Mouse (Mus musculus) kidney, postnatal 0 days (tissue): ENCODE results near the gene Alad. TPM values are rescaled to one million over a fixed set of nuclear protein-coding genes. Genes with fewer than 3 reads are reported as not detected.
A peak's percentile ranks its signal among the peaks of the same experiment; 100 is the strongest.

Experiments used
- ATAC-seq: fragments of 200-750 bp; cut with Nextera tagmentation; replicated peaks from 2 replicates; pipeline ENCODE4 v1.8.0; 2017; ENCODE audit warnings: low read depth, moderate number of reproducible peaks, moderate TSS enrichment, moderate library complexity; ENCODE audit not compliant: low FRiP score
- DNase-seq: peaks from one replicate; pipeline ENCODE4 v3.0.0-alpha.2; 2016; ENCODE audit warnings: low spot score
- H3K27ac ChIP-seq: fragments of 300-500 bp; sonication (generic); 2 replicates; pipeline ENCODE4 v1.5.1; 2014; ENCODE audit warnings: mild to moderate bottlenecking
- H3K27me3 ChIP-seq: fragments of 300-500 bp; sonication (generic); 2 replicates; pipeline ENCODE4 v1.6.1; 2014; ENCODE audit warnings: low read length, mixed read lengths; ENCODE audit not compliant: insufficient read depth
- H3K36me3 ChIP-seq: fragments of 300-500 bp; sonication (generic); 2 replicates; pipeline ENCODE4 v1.6.1; 2014; ENCODE audit warnings: low read length, mixed read lengths; ENCODE audit not compliant: insufficient read depth
- H3K4me1 ChIP-seq: fragments of 300-500 bp; sonication (generic); replicated peaks from 2 replicates; pipeline ENCODE4 v1.6.1; 2014; ENCODE audit warnings: antibody characterized with exemption, low read length, mixed read lengths; ENCODE audit not compliant: insufficient read depth
- H3K4me2 ChIP-seq: fragments of 300-500 bp; sonication (generic); 2 replicates; pipeline ENCODE4 v1.6.1; 2014; ENCODE audit warnings: mild to moderate bottlenecking, low read length, moderate library complexity, mixed read lengths
- H3K4me3 ChIP-seq: fragments of 300-500 bp; sonication (generic); replicated peaks from 2 replicates; pipeline ENCODE4 v1.5.1; 2014; ENCODE audit warnings: low read depth, low read length
- H3K9ac ChIP-seq: fragments of 300-500 bp; sonication (generic); 2 replicates; pipeline ENCODE4 v1.6.1; 2014; ENCODE audit warnings: low read depth, low read length
- H3K9me3 ChIP-seq: fragments of 300-500 bp; sonication (generic); replicated peaks from 2 replicates; pipeline ENCODE4 v1.6.1; 2016; ENCODE audit warnings: low read length, inconsistent platforms, mixed read lengths
- CTCF ChIP-seq: IDR thresholded peaks from 2 replicates; pipeline ENCODE4 v1.5.1; 2016; ENCODE audit warnings: antibody characterized with exemption, low read depth, mild to moderate bottlenecking, moderate library complexity
- WGBS: fragments of 180-500 bp; shearing (Covaris S2); extraction: QIAGEN DNeasy Blood & Tissue Kit; methylation state at CpG from one replicate; pipeline ENCODE4 v1.1.7; 2014; 5-methylcytosine and 5-hydroxymethylcytosine counted together
- polyA plus RNA-seq: library from polyadenylated mRNA; unstranded; fragments of >200 nt; fragmentation: Nextera tagmentation; extraction: Ambion mirVana; gene quantifications from 2 replicates; pipeline ENCODE4 v1.2.1, GENCODE M21; 2015

The Alad gene
- polyA plus RNA-seq, 1 experiment from 2014 or later = 109 TPM

GRCm38 (mm10) chr4:62502969-62503368 is 16.7 kb downstream of the Alad start:
- DNase-seq (no peak), ATAC-seq (no peak)

GRCm38 (mm10) chr4:62501964-62502732 is 17.6 kb downstream of the Alad start:
- peak; percentile 94 for ATAC-seq
- Histone ChIP-seq H3K4me2 (peak overlapping the region; percentile 86), H3K27me3 (no peaks in the 10 kb centered on the region), H3K4me1 (peaks cover 8% of the 10 kb centered on the region; the same call in 1 of the 2 replicates), H3K36me3 (peaks cover 11% of the 10 kb centered on the region; the same call in 1 of the 2 replicates), H3K4me3 (peak overlapping the region; percentile 86), H3K9me3 (no peaks in the 10 kb centered on the region), H3K9ac (peak overlapping the region; percentile 88), H3K27ac (peak overlapping the region; percentile 83)
- 1% methylated on average over 38 of the region's 38 CpGs for WGBS
- peak; percentile 97 for DNase-seq
- no peak for TF ChIP-seq CTCF

More at GRCm38 (mm10) chr4:62502969-62503368, 16.7 kb downstream of the Alad start:
- H3K9me3 ChIP-seq = no peaks in the 10 kb centered on the region
- no peak overlapping the region for H3K4me2 ChIP-seq
- H3K9ac ChIP-seq = no peak overlapping the region
- no peaks in the 10 kb centered on the region for H3K27me3 ChIP-seq
- H3K27ac ChIP-seq = peak overlapping the region; percentile 83; the same call in 1 of the 2 replicates
- WGBS = 62% methylated on average over 7 of the region's 7 CpGs
- peaks cover 11% of the 10 kb centered on the region; the same call in 1 of the 2 replicates for H3K36me3 ChIP-seq
- TF ChIP-seq CTCF = no peak
- H3K4me3 ChIP-seq = no peak overlapping the region
- H3K4me1 ChIP-seq = peaks cover 8% of the 10 kb centered on the region; the same call in 1 of the 2 replicates

DNA sequence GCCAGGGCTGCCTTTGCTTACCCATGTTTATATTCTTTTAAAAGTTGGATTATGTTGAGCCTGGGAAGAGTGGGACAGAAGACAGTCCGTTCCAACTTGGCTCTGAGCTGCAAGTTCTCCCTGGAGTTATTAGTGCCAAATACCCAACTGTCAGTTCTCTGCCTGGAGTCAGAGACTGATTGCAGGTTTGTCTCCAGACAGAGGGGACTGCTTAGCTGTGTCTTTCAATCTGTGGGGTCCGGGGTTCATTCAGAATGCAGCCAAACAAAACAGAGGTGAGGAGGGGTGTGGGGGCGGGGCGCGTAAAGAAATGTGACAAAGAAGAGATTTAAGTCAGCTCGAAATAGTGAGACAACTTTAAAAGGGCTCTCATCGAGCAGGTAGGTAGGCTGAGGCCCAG is 18.2 kb downstream of the Alad start:
- H3K27ac ChIP-seq = peak overlapping the region; percentile 83
- H3K27me3 ChIP-seq = no peaks in the 10 kb centered on the region
- peaks cover 8% of the 10 kb centered on the region; the same call in 1 of the 2 replicates for H3K4me1 ChIP-seq
- TF ChIP-seq CTCF = no peak
- H3K4me3 ChIP-seq = peak overlapping the region; percentile 86
- peak overlapping the region; percentile 88 for H3K9ac ChIP-seq
- peak overlapping the region; percentile 86 for H3K4me2 ChIP-seq
- ATAC-seq = no peak
- H3K9me3 ChIP-seq = no peaks in the 10 kb centered on the region
- 3% methylated on average over 7 of the region's 7 CpGs for WGBS
- DNase-seq = no peak
- H3K36me3 ChIP-seq = peaks cover 11% of the 10 kb centered on the region; the same call in 1 of the 2 replicates

DNA sequence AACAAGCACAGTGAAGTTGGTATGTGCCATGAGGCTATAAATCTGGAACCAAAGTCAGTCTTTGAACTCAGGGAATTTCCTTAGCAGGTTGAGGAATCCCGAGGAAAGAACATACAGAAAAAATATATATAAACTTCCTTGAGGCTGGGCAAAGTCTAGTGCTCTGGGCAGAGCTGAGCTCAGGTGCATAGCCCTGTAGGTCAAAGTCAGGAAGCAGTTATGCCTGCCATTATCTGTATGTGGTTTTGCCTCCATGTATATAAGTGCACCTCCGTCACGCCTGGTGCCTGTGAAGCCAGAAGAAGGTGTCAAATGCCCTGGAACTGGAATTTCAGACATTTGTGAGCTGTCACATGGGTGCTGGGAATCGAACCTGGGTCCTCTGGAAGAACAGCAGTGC is 18.9 kb downstream of the Alad start:
- ATAC-seq (no peak), DNase-seq (no peak)
- Histone ChIP-seq H3K9me3 (no peaks in the 10 kb centered on the region), H3K36me3 (peaks cover 11% of the 10 kb centered on the region; the same call in 1 of the 2 replicates), H3K9ac (no peak overlapping the region), H3K4me3 (no peak overlapping the region), H3K27ac (no peak overlapping the region), H3K27me3 (no peaks in the 10 kb centered on the region), H3K4me2 (0 out of 2 replicates have a peak overlapping the region, but pooled peaks have one; percentile 86), H3K4me1 (peaks cover 8% of the 10 kb centered on the region; the same call in 1 of the 2 replicates)
- 70% methylated on average over 4 of the region's 4 CpGs for WGBS
- TF ChIP-seq CTCF = no peak

DNA sequence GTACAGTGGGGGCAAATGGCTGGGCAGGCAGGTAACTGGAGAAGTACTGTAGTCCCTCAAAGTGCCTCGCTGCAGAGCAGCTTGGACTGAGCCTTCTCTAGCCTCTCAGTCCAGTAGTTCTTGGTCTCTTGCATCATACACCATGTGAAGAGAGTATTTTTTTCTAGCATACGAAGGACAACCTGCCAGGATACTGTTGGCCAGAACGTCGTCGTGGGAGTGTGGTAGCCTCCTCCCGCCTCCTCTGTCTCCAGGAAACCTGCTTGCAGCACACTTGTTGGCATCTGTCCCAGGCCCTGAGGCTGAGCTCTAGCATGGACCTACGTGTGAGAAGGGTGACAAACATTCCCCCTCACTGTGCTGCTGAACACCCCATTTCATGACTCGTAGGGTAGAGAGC is 22.9 kb downstream of the Alad start:
- H3K27me3 ChIP-seq = no peaks in the 10 kb centered on the region
- H3K27ac ChIP-seq = no peak overlapping the region
- H3K9me3 ChIP-seq = no peaks in the 10 kb centered on the region
- no peak for TF ChIP-seq CTCF
- DNase-seq (no peak), ATAC-seq (peak; percentile 41)
- H3K4me2 ChIP-seq = no peak overlapping the region
- peaks cover 4% of the 10 kb centered on the region; the same call in 1 of the 2 replicates for H3K4me1 ChIP-seq
- no peak overlapping the region for H3K9ac ChIP-seq
- H3K36me3 ChIP-seq = peaks cover 11% of the 10 kb centered on the region; the same call in 1 of the 2 replicates
- WGBS = 46% methylated on average over 8 of the region's 8 CpGs
- H3K4me3 ChIP-seq = no peak overlapping the region

DNA sequence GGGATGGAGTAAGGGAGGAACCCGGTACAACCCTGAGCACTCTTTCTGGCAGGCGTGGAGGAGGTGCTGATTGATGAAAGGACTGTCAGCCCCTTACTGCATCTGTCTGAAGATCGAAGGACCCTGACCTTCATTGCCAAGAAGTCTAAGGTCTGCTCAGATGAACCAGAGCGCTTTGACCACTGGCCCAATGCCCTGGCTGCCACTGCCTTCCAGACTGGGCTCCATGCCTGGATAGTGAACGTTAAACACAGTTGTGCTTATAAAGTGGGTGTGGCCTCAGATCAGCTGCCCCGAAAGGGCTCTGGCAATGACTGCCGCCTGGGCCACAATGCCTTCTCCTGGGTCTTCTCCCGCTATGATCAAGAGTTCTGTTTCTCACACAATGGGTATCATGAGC is 23.8 kb downstream of the Alad start:
- TF ChIP-seq CTCF = no peak
- ATAC-seq = no peak

More for the DNA sequence above, 23.8 kb downstream of the Alad start:
- no peak overlapping the region for H3K27ac ChIP-seq
- no peak overlapping the region for H3K4me2 ChIP-seq
- no peaks in the 10 kb centered on the region for H3K9me3 ChIP-seq
- no peak overlapping the region for H3K4me3 ChIP-seq
- no peak overlapping the region for H3K9ac ChIP-seq
- H3K36me3 ChIP-seq = peaks cover 11% of the 10 kb centered on the region; the same call in 1 of the 2 replicates
- no peaks in the 10 kb centered on the region for H3K4me1 ChIP-seq
- 71% methylated on average over 8 of the region's 8 CpGs for WGBS
- no peaks in the 10 kb centered on the region for H3K27me3 ChIP-seq
- DNase-seq = no peak
